ENCODE assay signal across 8 mouse cellular contexts in the genomic region with DNA sequence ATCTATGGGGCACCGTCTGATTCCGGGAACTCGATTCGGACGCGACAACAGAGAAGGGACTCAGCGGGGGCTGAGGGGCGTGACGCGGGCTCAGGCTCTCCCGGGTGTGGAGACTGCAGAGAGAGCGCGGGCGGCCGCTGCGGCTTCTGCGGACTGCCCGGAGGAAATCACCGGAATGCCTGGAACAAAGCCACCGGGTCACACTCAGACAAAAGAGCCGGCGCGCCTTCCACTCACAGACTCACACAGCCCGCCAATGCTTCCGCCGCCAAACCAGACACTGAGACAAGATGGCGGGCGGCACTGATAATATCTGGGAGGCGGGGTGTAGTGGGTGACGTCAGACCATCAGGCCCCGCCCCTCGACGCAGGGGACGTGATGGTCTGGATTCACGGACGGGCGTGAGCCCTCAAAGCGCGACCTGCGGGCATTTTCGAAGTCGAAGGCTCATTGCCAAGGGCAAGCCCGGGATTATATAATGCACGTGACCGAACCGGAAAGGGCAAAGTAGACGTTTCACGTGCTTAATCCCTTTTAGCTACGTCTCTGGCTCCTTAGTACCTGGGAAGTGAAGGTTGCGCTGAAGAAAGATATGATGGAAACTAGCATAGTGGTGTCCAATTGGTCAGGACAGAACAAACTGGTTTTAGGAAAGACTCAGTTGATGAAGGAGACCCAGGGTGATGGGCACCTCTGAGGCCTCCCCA. TPM values are rescaled to one million over a fixed set of nuclear protein-coding genes. Genes with fewer than 3 reads are reported as not detected.
DNase-seq lines count a peak whose midpoint lies in the region; ATAC-seq lines count a peak whose summit lies in the region.

A gene (minus strand): TSS at position 281 of the 708 bp plus-strand sequence.

- H3K36me3 ChIP-seq in hindbrain, embryonic 11.5 days (ENCODE audit: control insufficient read depth, insufficient read depth, low read length): peaks cover 2% of the 10 kb centered on the region; the same call in 1 of the 2 replicates

- peak within 1 kb of the TSS; percentile 88 for H3K4me3 ChIP-seq in hindbrain, embryonic 11.5 days (ENCODE audit: low read depth, low read length)

- H3K4me1 ChIP-seq in hindbrain, embryonic 11.5 days (replicated peaks; ENCODE audit: control insufficient read depth, insufficient read depth, low read length): no peaks in the 10 kb centered on the region; the same call in 1 of the 2 replicates

- WGBS in hindbrain, embryonic 11.5 days: 2% methylated on average over 49 of the region's 50 CpGs

- DNase-seq in MN1 (ENCODE audit: low spot score): peak; percentile 94
- peak; percentile 97 for DNase-seq in cerebellum, adult 9-10 months
- peak; percentile 87 to 95 for DNase-seq in frontal cortex, adult 2 months (ENCODE audit: extremely low spot score in 1 of 2, low spot score in 1 of 2)
- peak; percentile 97 for DNase-seq in hindbrain, embryonic 11.5 days (ENCODE audit: low spot score)
- DNase-seq in layer of hippocampus, postnatal 10 days (ENCODE audit: low spot score in 2 of 2): peak; percentile 95 to 97
- peak; percentile 95 for DNase-seq in lung, postnatal 10 days
- DNase-seq in ovary, postnatal 36 days (ENCODE audit: low spot score): peak; percentile 92
- peak; percentile 94 for DNase-seq in thymus, postnatal 25 days

- peak; percentile 95 for ATAC-seq in hindbrain, embryonic 11.5 days (ENCODE audit: low FRiP score)

- H3K9me3 ChIP-seq in hindbrain, embryonic 11.5 days (ENCODE audit: control insufficient read depth, low read length): no peaks in the 10 kb centered on the region

- peak within 1 kb of the TSS; percentile 97 for H3K9ac ChIP-seq in hindbrain, embryonic 11.5 days (ENCODE audit: low read depth, low read length)

- H3K4me2 ChIP-seq in hindbrain, embryonic 11.5 days (replicated peaks; ENCODE audit: low read depth, low read length): peak within 1 kb of the TSS; percentile 47

- H3K27me3 ChIP-seq in hindbrain, embryonic 11.5 days (ENCODE audit: control insufficient read depth, insufficient read depth, low read length): no peaks in the 10 kb centered on the region

- H3K27ac ChIP-seq in hindbrain, embryonic 11.5 days (ENCODE audit: low read depth, low read length): peak within 1 kb of the TSS; percentile 89

RNA-seq across cellular contexts. Expression of the gene that starts here (rescaled TPM):
- polyA plus RNA-seq in frontal cortex, adult 2 months (2012; rRNA removed): 272 and 315 TPM in 2 replicates
- polyA plus RNA-seq in hindbrain, embryonic 11.5 days (2014; fragmentation: Nextera tagmentation; extraction: Ambion mirVana): 469 and 501 TPM in 2 replicates
- total RNA-seq in layer of hippocampus, postnatal 10 days (2021): 100 to 1,000 TPM in 1 of 2 experiments, 10 to 100 TPM in 1; 93.4 to 122 TPM

Comparison
In these comparisons a context has a peak if more than half of its experiments do, and no peak if none do; other contexts are left out.
1. Peak in every context shown above with its lines: DNase-seq, ATAC-seq, H3K4me3 ChIP-seq and H3K27ac ChIP-seq.